Mouse (Mus musculus) liver, adult 2 months (tissue): ENCODE results near the gene Evx2.

Experiments used
- CTCF ChIP-seq: fragments of 200-500 bp; IDR thresholded peaks from 2 replicates; pipeline ENCODE4 v1.5.1; 2011; ENCODE audit warnings: low read depth, low read length, control low read depth
- POLR2A ChIP-seq: fragments of 200-500 bp; IDR thresholded peaks from 2 replicates; pipeline ENCODE4 v1.6.1; 2011; ENCODE audit warnings: low read length, control low read depth; ENCODE audit not compliant: insufficient read depth; ENCODE audit errors: extremely low read depth

GRCm38 (mm10) chr2:74663291-74663925 is 4.1 kb upstream of the Evx2 start:
- TF ChIP-seq CTCF (peak; percentile 69), POLR2A (no peak)
